Mouse (Mus musculus) right cerebral cortex, postnatal 14 days (tissue): ENCODE measurements around the gene Ushbp1.
A peak's percentile ranks its signal among the peaks of the same experiment; 100 is the strongest.
"Not testable (repeated sequence)": the region's sequence is repeated elsewhere in the genome, so short reads cannot be mapped to it uniquely, and the experiment has no call there.

ENCODE experiments used
- DNase-seq: peaks from one replicate; pipeline ENCODE4 v3.0.0; 2022

Gene Ushbp1

DNA sequence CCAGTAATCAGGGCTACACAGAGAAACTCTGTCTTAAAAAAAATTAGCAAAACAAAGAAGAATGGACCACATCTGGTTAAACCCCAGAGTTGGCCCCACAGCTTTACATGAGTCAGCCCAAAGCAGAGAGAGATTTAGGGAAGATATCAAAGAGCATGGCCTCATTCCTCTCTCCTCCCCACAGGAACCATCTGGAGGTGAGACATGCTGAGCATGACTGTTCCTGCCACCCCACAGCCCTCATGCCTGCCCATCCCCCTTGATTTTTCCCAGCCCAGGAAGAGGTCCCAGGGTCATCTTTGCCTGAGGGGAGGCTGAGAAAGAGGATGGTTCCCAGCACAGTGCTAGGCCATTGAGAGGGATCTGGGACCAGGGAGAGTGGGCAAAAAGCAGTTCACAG, 27.2 kb downstream of the Ushbp1 start:
- DNase-seq, result no peak

DNA sequence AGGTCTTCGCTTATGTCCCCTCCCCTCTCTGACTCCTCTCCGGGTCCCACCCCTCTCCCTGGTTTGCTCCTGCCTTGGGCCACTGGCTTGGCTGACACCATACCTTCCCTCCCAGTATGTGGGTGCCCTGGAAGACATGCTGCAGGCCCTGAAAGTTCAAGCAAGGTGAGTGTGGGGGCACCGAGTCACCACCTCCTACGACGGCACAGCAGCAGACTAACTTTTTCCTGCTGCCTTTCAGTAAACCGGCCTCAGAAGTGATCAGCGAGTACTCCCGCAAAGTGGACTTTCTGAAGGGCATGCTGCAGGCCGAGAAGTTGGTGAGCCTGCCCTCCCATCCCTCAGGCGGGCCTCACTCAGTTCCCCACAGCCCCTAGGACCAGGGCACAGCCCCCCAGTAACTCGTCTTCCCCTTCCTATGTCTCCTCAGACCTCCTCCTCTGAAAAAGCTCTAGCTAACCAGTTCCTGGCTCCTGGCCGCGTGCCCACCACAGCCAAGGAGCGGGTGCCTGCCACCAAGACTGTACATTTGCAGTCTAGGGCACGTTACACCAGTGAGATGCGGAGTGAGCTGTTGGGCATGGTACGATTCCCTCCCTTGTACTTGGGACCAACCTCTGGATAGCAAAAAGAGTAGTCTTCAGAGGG, 27.9 kb downstream of the Ushbp1 start:
- DNase-seq, result no peak

DNA sequence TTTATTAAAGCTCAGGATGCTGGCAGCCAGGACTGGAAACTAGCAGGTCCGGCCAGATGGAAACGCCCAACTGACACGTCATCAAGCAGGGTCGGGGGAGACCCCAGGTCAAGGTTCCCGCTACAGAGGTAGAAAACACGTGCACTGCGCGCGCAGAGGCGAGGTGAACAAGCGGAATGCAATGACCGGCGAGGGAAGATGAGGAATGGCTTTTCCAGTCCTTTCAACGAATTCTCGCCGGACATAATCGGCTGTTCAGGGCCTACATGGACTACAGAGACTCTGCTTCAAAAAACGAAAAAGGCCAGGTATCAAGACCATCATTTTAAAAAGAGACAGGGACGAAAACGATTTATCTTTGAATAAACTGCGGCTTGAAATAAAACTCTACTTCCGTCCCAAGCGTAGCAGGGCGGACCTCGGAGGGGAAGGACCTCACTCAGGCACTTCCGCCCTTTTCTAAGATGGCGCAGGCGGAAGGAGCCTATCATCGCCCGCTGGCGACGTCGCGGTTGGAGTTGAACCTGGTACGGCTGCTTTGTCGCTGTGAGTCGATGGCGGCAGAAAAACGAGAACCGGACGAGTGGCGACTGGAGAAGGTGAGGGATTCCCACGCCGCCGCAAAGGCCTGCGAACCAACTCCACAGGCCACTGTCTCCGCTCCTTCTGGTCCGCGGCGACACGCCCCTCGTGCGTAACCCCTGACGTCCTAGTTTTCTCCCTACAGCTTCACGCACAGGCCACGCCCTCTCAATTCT, 28.7 kb downstream of the Ushbp1 start, which contains the start of gene Use1:
Gene Use1, plus strand, starts transcription at position 78 of the 758 bp plus-strand sequence.
- DNase-seq, result peak; percentile 84

DNA sequence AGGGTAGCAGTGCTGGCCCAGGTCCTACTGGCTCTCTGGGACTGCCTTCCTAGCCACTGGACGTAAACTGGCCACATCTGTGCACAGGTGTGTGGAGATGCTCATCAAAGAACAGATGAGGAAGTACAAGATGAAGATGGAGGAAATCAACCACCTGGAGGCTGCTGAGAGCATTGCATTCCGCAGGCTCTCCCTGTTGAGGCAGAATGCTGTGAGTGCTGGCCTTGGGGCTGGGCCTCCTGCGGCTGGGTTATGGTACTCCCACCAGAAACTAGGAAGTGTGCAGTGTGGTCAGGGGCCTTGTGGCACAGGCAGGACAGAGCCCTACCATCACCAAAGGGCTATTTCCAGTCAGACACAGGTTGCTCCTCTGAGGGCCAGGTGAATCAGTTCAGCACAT, 37.6 kb downstream of the Ushbp1 start:
- DNase-seq, result no peak

DNA sequence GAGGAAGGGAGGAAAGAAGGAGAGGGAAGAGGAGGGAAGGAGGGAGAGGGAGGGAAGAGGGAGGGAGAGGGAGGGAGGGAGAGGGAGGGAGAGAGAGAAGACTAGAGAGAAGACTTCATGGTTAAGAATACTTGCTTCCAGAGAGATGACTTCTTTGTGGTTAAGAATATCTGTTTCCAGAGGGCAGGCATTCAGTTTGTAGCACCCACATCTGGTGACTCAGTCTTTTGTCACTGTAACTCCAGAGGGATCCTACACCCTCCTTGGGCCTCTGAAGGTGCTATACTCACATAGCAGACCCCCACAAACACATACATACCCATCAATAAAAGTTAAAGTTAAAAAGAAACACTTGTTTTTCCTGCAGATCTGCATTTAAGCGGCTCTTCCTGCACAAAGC, 44.1 kb downstream of the Ushbp1 start:
- DNase-seq, result no peak

DNA sequence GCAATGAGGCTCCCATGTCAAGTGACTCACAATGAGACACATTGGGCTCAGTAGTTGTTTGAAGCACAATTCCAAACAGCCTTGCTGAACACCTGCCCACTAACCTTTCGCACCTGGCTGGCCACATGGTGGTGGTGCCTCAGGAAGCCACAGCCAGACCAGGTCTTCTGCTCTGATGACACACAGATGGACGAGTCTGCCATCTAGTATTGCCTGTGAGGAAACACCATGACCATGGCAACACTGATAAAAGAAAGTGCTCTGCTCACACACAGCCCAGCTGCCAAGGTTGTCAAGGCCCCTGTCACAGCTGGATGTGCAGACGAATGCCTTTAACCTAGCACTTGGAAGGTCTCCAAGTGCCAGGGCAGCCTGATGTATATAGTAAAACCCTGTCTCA, 44.5 kb downstream of the Ushbp1 start:
- no peak for DNase-seq

DNA sequence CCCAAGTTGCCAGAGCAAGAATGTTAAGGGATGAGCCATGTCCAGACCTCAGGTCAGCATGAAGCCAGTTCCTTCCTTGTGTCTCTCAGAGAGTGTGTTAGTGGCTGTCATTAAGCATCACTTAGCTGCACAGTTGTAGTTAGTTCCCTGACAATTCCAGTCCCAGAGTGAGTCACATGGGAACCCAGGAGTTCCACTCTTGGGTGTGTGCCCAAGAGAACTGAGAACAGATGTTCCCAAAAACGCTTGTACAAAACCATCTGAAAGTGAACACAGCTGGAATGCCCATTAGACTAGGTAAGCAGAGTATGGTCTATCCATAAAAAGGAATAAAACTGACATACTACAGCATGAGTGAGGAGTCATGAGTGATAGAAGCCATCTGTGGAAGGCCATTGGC, 49.0 kb downstream of the Ushbp1 start:
- no peak for DNase-seq

DNA sequence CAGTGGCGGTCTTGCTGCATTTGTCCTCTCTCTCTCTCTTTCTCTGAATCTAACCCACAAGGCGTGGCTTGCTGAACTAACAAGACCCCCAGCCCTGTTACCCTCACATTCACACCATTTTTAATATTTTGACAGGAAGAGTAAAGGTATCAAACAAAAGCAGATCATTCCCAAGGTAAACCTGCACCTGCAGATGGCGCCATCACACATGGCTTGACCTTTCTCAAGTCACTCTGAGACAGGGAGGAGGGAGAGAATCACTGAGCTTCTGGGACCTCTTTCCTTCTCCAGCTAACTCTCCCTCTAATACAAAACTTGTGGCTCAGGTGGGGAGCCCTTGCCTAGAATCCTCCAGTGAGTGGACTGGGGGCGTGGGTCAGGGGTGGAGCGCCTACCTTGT, 55.0 kb downstream of the Ushbp1 start:
- DNase-seq, result no peak

DNA sequence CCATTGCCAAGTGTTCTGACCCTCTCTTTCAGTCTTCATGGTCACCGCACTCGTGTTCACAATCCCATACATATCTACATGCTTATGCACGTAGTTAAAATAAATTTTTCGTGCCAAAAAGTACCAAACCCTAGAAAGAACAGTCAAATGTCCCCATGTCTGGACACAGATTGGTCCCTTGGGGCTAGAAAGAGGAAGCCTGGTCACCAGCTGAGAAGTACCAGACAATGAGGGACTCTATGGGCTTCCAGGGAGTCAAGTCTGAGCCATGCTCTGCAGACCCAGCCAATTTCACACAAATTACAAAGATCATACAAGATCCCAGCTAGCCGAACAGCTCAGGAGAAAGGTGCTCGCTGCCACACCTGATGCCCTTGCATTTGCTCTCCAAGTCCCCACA, 57.8 kb downstream of the Ushbp1 start:
- not testable (repeated sequence) for DNase-seq
